Mouse (Mus musculus) neural tube, embryonic 11.5 days (tissue): ENCODE results near the gene Ptges2. TPM values are rescaled to one million over a fixed set of nuclear protein-coding genes. Genes with fewer than 3 reads are reported as not detected.

Experiments used
- ATAC-seq: fragments of 200-750 bp; cut with Nextera tagmentation; 2 replicates; pipeline ENCODE4 v1.8.0; 2017; ENCODE audit warnings: moderate number of reproducible peaks, mild to moderate bottlenecking, moderate TSS enrichment, moderate library complexity; ENCODE audit not compliant: insufficient read depth, low FRiP score, low TSS enrichment
- DNase-seq: peaks from one replicate; pipeline ENCODE4 v3.0.0-alpha.2; 2015; ENCODE audit warnings: low spot score
- H3K27ac ChIP-seq: fragments of 300-500 bp; sonication (generic); 2 replicates; pipeline ENCODE4 v1.5.1; 2014; ENCODE audit warnings: low read depth, mild to moderate bottlenecking, low read length
- H3K27me3 ChIP-seq: fragments of 300-500 bp; sonication (generic); 2 replicates; pipeline ENCODE4 v1.6.1; 2014; ENCODE audit warnings: mild to moderate bottlenecking, low read length, mixed read lengths; ENCODE audit not compliant: control insufficient read depth, insufficient read depth
- H3K36me3 ChIP-seq: fragments of 300-500 bp; sonication (generic); 2 replicates; pipeline ENCODE4 v1.6.1; 2014; ENCODE audit warnings: mild to moderate bottlenecking, low read length, moderate library complexity, mixed read lengths; ENCODE audit not compliant: control insufficient read depth, insufficient read depth
- H3K4me1 ChIP-seq: fragments of 300-500 bp; sonication (generic); 2 replicates; pipeline ENCODE4 v1.6.1; 2014; ENCODE audit warnings: low read length, mixed read lengths; ENCODE audit not compliant: control insufficient read depth, insufficient read depth
- H3K4me2 ChIP-seq: fragments of 300-500 bp; sonication (generic); 2 replicates; pipeline ENCODE4 v1.6.1; 2014; ENCODE audit warnings: low read depth, mild to moderate bottlenecking, moderate library complexity
- H3K4me3 ChIP-seq: fragments of 300-500 bp; sonication (generic); 2 replicates; pipeline ENCODE4 v1.5.1; 2014; ENCODE audit warnings: low read depth, low read length
- H3K9ac ChIP-seq: fragments of 300-500 bp; sonication (generic); 2 replicates; pipeline ENCODE4 v1.6.1; 2014; ENCODE audit warnings: mild to moderate bottlenecking, low read length
- H3K9me3 ChIP-seq: fragments of 300-500 bp; sonication (generic); 2 replicates; pipeline ENCODE4 v1.6.1; 2016; ENCODE audit warnings: low read length; ENCODE audit not compliant: control insufficient read depth
- WGBS: fragments of 180-500 bp; shearing (Covaris S2); extraction: QIAGEN DNeasy Blood & Tissue Kit; methylation state at CpG from one replicate; pipeline ENCODE4 v1.1.7; 2014; 5-methylcytosine and 5-hydroxymethylcytosine counted together
- polyA plus RNA-seq: library from polyadenylated mRNA; unstranded; fragments of >200 nt; fragmentation: Nextera tagmentation; extraction: Ambion mirVana; gene quantifications from 2 replicates; pipeline ENCODE4 v1.2.1, GENCODE M21; 2014

Ptges2 gene
- polyA plus RNA-seq, 1 experiment from 2014 or later, result 33.6 TPM

DNA sequence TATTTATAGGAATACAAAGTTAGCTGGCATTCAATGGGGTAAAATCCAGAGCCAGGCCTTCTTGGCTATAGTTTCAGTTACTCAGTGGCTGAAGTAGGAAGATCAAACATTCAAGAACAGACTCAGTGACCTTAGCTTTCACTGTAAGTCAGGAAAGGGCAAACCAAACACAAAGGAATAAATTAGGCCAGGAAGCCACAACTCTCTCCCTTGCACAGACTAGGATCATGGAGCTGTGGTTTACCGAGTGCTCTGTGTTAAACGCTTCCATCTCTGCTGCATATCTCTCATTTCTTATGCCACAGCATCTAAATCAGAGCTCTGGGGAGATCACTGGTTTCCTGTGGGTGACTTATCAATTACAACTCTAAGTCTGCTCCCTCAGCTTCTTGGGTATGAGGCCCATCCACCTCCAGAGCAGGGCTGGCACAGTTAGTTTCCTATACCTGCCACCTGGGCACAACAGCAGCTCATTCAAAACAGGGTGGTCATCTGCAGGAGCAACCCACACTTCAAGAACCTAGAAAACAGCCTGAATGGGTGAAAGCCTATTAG is 42.0 kb downstream of the Ptges2 start:
- Histone ChIP-seq H3K9me3 (no peaks in the 10 kb centered on the region), H3K27me3 (no peaks in the 10 kb centered on the region), H3K27ac (no peak overlapping the region), H3K9ac (no peak overlapping the region), H3K4me1 (no peaks in the 10 kb centered on the region), H3K36me3 (no peaks in the 10 kb centered on the region), H3K4me2 (no peak overlapping the region), H3K4me3 (no peak overlapping the region)
- 77% methylated on average over 2 of the region's 2 CpGs for WGBS
- DNase-seq (no peak), ATAC-seq (no peak)

DNA sequence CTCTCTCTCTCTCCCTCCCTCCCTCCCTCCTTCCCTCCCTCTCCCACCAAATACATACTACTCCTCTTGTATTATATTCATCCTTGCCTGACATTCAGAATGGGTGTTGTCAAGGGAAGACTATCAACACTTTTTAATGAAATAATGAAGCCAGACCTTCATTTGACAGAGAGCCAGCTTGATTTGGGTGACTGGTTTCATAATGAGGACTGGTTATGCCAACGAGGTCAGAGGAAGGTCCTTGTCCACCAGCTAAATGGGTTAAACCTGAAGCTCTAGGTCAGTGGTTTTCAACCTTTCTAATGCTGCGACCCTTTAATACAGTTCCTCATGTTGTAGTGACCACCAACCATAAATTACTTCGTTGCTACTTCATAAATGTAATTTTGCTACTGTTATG is 43.0 kb downstream of the Ptges2 start:
- WGBS, result 80% methylated on average over 3 of the region's 3 CpGs
- Histone ChIP-seq H3K4me3 (no peak overlapping the region), H3K27ac (no peak overlapping the region), H3K36me3 (no peaks in the 10 kb centered on the region), H3K27me3 (no peaks in the 10 kb centered on the region), H3K9me3 (no peaks in the 10 kb centered on the region), H3K4me2 (no peak overlapping the region), H3K9ac (no peak overlapping the region), H3K4me1 (no peaks in the 10 kb centered on the region)
- no peak for ATAC-seq
- DNase-seq, result no peak

DNA sequence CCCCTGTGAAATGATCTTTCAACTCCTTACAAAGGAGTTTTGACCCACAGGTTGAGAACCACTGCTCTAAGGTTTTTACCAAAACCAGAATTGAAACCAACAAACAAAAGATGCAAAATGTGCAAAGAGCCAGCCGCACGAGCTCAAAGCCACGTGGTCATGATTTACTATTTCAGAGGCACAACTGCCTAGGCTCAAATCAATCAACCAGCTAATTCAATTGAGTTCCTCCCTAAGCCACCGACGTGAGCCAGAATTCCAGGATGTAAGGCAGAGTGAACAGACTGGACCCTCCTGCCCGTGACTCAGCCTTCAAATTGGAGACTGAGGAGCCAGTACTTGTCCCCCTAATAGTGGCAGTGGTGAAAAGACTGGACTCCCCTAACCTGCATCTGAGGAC is 43.5 kb downstream of the Ptges2 start:
- H3K4me1 ChIP-seq, result no peaks in the 10 kb centered on the region
- no peaks in the 10 kb centered on the region for H3K36me3 ChIP-seq
- no peak overlapping the region for H3K9ac ChIP-seq
- WGBS, result 41% methylated on average over 6 of the region's 6 CpGs
- H3K27me3 ChIP-seq, result no peaks in the 10 kb centered on the region
- DNase-seq (no peak), ATAC-seq (no peak)
- H3K4me2 ChIP-seq, result no peak overlapping the region
- H3K4me3 ChIP-seq, result no peak overlapping the region
- no peak overlapping the region for H3K27ac ChIP-seq
- H3K9me3 ChIP-seq, result no peaks in the 10 kb centered on the region

DNA sequence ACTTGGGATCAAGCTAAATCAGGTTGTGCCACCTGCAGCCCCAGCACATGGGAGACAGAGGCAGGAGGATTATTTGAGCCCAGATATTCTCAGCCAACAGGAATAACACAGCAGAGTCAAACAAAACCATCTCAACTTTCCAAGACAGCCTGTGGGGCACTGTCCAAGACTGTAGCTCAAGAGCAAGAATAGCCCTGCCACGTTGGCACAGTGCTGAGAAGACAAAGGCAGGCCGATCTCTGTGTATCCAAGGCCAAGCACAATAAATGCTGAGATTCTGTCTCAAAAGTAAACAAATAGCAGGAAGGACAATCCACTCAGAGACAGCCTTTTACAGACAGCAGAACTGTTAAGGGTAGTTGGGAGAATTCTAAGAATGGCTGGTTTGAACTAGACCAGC is 44.5 kb downstream of the Ptges2 start:
- ATAC-seq (no peak), DNase-seq (no peak)
- Histone ChIP-seq H3K9ac (no peak overlapping the region), H3K9me3 (no peaks in the 10 kb centered on the region), H3K27me3 (no peaks in the 10 kb centered on the region), H3K4me2 (no peak overlapping the region), H3K27ac (no peak overlapping the region), H3K4me3 (no peak overlapping the region), H3K36me3 (no peaks in the 10 kb centered on the region), H3K4me1 (no peaks in the 10 kb centered on the region)
- WGBS, result 60% methylated on average over 2 of the region's 2 CpGs

DNA sequence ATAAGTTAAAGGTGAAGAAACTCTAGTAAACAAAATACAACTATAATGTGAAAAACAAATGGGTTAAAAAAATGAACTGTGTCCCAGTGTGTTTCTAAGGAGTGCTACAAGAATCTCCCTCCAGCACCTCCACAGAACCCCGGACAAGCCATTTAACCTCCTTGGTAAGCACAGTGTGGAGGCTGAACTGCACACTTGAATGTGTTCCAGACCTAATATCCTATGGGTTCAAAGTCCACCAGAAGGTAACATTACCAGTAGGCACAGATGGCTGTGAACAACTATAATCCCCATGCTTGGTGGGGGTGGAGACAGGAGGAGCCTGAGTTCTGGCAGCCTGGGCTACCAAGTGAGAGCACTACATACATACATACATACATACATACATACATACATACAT is 44.9 kb downstream of the Ptges2 start:
- H3K27ac ChIP-seq, result no peak overlapping the region
- H3K9ac ChIP-seq, result no peak overlapping the region
- H3K36me3 ChIP-seq, result no peaks in the 10 kb centered on the region
- DNase-seq (no peak), ATAC-seq (no peak)
- 85% methylated on average over 1 of the region's 1 CpGs for WGBS
- H3K4me2 ChIP-seq, result no peak overlapping the region
- no peaks in the 10 kb centered on the region for H3K4me1 ChIP-seq
- H3K4me3 ChIP-seq, result no peak overlapping the region
- H3K27me3 ChIP-seq, result no peaks in the 10 kb centered on the region
- H3K9me3 ChIP-seq, result no peaks in the 10 kb centered on the region

DNA sequence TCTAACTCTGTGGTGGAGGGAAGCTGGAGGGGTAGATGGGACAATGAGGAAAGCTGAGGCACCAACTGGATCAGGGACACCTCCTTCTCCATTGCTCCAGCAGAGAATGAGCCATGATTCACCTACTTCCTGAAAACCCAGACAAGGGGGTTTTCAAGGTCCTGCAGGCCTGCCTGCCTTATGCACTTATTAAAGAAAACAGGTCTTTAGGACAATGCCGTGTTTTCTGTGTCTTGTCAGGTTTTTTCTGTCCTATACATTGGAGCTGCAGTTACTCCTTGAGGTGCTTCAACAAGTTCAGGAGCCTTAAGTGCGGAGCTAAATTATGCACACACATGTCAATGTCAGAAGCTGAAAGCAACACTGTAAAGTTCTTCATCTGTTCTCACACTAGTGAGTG is 45.9 kb downstream of the Ptges2 start:
- H3K9me3 ChIP-seq, result no peaks in the 10 kb centered on the region
- DNase-seq (no peak), ATAC-seq (no peak)
- no peak overlapping the region for H3K9ac ChIP-seq
- no peak overlapping the region for H3K4me2 ChIP-seq
- H3K27ac ChIP-seq, result no peak overlapping the region
- no peaks in the 10 kb centered on the region for H3K27me3 ChIP-seq
- WGBS, result 86% methylated on average over 2 of the region's 2 CpGs
- no peak overlapping the region for H3K4me3 ChIP-seq
- no peaks in the 10 kb centered on the region for H3K36me3 ChIP-seq
- no peaks in the 10 kb centered on the region for H3K4me1 ChIP-seq

DNA sequence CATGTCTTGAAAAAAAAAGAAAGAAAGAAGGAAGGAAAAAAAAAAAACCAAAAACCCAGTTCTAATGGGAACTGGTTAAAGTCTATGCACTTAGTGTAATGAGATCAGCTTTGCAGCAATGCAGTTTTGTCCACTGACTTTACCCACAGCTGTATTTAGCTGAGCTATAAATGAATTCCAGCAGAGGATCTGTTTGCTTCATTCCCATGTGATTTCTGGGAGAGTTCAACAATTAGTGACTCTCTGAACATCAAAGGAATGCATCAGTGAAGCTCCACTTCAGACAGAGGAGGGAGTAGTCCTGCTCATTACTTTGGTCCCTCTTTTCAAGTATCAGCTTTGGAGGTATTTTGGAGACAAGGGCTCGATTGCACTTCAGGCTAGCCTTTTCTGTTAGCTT is 49.8 kb downstream of the Ptges2 start:
- 73% methylated on average over 1 of the region's 1 CpGs for WGBS
- H3K4me1 ChIP-seq, result peaks cover 8% of the 10 kb centered on the region
- H3K27ac ChIP-seq, result no peak overlapping the region
- no peak overlapping the region for H3K9ac ChIP-seq
- no peaks in the 10 kb centered on the region for H3K27me3 ChIP-seq
- H3K4me3 ChIP-seq, result no peak overlapping the region
- ATAC-seq, result no peak
- no peaks in the 10 kb centered on the region for H3K36me3 ChIP-seq
- H3K4me2 ChIP-seq, result no peak overlapping the region
- H3K9me3 ChIP-seq, result no peaks in the 10 kb centered on the region
- DNase-seq, result no peak

DNA sequence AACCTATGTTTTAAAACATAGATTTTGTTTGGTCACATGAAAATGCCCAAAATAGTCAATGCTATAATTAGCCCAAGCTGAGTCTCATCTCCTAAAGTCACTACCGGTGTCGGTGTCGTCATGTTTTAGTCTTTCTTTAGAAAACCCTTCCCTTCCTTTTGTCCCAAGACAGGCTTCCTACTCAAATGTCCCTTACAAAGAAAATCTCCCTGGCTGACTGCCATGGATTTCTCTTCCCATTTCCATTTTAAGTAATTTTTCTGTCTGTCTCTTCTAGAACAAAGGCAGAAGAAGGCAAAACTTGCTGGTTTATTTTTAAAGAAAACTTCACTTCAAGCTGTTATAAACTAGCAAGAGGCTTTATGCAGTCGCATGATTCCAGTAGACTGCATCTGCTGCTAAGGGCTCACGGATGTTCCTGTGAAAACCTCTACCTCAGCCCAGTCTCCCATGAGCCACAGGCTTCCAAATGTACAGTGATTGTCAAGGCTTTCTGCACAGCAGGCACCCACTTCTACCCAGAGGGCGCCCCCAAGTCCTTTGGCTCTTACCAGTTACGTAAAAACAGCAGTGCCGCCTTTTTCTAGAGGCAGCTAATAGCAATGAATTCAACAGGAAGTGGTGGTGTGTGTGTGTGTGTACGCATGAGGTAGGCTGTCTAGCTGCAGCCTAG is 51.7 kb downstream of the Ptges2 start:
- Histone ChIP-seq H3K27me3 (no peaks in the 10 kb centered on the region), H3K36me3 (no peaks in the 10 kb centered on the region), H3K9ac (no peak overlapping the region), H3K4me2 (no peak overlapping the region), H3K4me3 (no peak overlapping the region), H3K27ac (no peak overlapping the region), H3K9me3 (no peaks in the 10 kb centered on the region), H3K4me1 (peaks cover 8% of the 10 kb centered on the region)
- DNase-seq, result no peak
- no peak for ATAC-seq
- 88% methylated on average over 9 of the region's 9 CpGs for WGBS

DNA sequence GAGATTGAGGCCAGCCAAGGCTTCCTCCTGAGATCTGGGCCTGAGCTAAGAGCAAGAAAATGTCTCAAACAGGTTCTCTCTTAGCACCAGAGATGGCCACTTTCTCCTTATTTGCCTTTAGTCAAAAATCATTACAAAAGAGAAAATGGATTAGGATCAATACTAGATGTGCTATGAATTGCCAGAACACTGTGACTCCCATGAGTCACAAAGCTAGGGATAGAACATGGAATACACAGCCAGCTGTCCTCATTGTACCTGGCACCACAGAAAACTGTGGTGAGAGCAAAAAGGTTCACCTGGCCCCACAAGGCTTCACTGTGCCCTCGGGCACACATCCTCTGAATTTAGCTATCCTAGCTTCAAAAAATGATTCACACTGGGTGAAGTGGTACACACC is 52.8 kb downstream of the Ptges2 start:
- WGBS, result 100% methylated on average over 1 of the region's 1 CpGs
- peaks cover 8% of the 10 kb centered on the region for H3K4me1 ChIP-seq
- H3K9me3 ChIP-seq, result no peaks in the 10 kb centered on the region
- no peak overlapping the region for H3K4me3 ChIP-seq
- ATAC-seq (no peak), DNase-seq (no peak)
- no peak overlapping the region for H3K4me2 ChIP-seq
- H3K27ac ChIP-seq, result no peak overlapping the region
- no peaks in the 10 kb centered on the region for H3K27me3 ChIP-seq
- no peak overlapping the region for H3K9ac ChIP-seq
- H3K36me3 ChIP-seq, result no peaks in the 10 kb centered on the region
